Mouse (Mus musculus) c-Kit-negative CD71-positive TER-119-positive erythroid progenitor cells, embryonic 14.5 days (primary cell): ENCODE results near the gene Sirt6.
"Not testable (repeated sequence)": the region's sequence is repeated elsewhere in the genome, so short reads cannot be mapped to it uniquely, and the experiment has no call there.

Source experiments
- DNase-seq: peaks from one replicate; pipeline ENCODE4 v3.0.0-alpha.2; 2013; ENCODE audit warnings: low read depth, low spot score

Sirt6 gene

DNA sequence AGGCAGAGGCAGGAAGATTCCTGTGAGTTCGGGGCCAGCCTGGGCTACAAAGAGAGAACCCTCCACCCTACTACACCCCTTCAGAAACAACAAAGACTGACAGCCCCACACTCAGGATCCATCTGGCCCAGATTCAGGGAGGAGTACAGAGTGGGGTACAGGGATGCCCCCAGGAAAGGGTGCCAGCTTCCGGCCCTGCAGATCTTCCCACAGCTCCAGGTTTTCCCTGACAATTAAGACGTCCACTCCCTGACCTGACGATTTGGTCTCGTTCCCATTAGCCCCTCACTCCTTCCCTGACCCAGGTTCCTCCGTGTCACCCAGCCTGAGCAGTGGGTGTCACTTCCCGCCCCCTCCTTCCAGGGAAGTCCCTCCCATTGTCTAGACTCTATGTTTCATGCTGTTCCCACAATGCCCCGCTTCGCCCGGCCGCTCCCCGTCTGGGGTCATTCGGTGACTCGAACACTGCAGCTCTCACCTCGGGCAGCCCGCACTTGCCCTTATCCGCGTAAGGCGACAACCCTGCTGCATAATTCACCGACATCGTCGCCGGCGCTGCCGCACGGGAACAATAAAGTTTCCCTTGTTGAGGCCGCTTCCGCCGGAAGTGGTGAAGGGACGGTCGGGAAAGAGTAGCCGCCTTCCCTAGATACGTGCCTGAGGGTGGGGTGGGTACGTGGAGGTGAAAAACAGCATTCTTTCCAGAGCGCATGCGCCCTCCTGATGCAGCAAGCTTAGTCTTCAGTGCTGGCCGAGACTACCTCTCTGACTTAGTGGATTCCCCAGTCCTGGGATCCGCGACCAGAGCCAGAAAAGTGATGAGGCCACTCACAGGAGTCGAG, at the start of gene Sirt6:
Gene Sirt6, minus strand, starts transcription at position 804 of the 842 bp plus-strand sequence.
- peak; percentile 85 for DNase-seq

DNA sequence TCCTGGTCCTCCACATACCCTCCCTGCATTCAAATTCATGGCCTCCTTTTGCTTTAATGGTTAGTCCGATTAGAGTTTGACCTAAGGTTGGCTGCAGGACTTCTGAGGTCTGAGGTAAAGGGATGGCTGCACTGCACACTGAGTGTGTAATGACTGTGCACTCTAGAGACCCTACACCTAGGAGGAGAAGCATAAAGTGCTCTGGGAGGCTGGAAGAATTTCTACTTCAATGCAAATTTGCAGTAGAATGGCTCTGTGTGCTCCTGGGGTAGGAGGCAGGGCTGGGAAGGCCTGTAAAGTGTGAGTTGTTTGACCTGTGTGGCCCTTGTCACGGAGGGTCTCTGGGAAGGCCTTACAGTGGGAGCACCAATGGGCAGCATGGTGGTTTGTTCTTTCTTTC, 28.6 kb upstream of the Sirt6 start:
- DNase-seq: no peak

DNA sequence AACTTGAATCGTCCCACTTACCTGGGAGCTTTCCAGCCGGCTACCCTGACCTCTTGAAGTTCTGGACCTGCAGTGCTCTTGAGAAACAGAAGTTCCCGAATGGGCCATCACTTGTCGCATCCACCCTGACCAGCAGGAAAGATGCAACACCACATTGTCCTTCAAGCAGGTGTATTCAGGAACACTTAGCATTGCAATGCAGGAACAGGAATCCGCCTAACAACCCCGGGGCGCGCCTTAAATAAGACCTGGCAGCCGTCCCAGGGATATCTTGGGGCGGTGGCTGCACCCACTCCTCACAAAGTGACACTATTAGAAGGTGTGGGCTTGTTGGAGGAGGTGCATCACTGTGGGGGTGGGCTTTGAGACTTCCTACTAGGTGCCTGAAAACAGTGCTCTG, 27.6 kb upstream of the Sirt6 start:
- DNase-seq: no peak

GRCm38 (mm10) chr10:81648803-81649775, 21.5 kb upstream of the Sirt6 start, which contains the start of gene Gm10778:
Gene Gm10778, plus strand, starts transcription at chr10:81649059.
- peak; percentile 92 for DNase-seq

GRCm38 (mm10) chr10:81646015-81646555, 18.5 kb upstream of the Sirt6 start:
- no peak for DNase-seq

DNA sequence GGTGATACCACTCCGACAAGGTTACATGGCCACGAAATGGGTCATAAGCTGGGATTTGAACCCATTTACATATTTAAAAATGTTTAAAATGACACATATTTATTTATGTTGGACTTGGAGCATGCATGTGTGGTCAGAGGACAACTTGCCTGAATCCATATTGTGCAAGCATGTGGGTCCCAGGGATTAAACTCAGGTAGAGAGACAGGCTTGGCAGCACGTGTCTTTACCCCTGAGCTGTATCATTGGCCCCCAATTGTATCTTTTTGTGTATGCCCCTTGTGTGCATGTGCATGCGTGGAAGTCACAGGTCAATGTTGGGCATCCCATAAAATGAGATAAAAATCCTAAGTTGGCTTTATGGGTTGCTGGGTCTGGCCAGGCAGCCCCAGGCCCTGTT, 17.8 kb upstream of the Sirt6 start:
- no peak for DNase-seq

- DNase-seq: no peak
Measured at GRCm38 (mm10) chr10:81644716-81645115, 17.1 kb upstream of the Sirt6 start.

DNA sequence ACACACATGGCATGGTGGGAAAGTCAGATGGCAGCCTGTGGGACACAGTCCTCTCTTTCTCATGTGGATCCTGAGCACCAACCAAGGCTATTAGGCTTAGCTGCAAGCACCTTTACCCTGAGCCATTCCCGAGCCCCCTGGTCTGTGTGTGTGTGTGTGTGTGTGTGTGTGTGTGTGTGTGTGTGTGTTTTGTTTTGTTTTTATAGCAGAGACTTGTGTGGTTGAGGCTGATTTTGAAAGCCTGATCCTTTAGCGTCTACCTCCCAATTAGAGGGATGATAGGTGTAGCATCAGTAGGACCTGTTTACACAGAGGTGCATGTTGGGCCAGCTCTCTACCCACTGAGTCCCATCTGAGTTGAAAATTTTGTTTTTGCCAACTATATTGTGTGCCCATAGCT, 16.6 kb upstream of the Sirt6 start:
- DNase-seq: no peak

GRCm38 (mm10) chr10:81643449-81644055, 16.0 kb upstream of the Sirt6 start:
- DNase-seq: peak; percentile 75

DNA sequence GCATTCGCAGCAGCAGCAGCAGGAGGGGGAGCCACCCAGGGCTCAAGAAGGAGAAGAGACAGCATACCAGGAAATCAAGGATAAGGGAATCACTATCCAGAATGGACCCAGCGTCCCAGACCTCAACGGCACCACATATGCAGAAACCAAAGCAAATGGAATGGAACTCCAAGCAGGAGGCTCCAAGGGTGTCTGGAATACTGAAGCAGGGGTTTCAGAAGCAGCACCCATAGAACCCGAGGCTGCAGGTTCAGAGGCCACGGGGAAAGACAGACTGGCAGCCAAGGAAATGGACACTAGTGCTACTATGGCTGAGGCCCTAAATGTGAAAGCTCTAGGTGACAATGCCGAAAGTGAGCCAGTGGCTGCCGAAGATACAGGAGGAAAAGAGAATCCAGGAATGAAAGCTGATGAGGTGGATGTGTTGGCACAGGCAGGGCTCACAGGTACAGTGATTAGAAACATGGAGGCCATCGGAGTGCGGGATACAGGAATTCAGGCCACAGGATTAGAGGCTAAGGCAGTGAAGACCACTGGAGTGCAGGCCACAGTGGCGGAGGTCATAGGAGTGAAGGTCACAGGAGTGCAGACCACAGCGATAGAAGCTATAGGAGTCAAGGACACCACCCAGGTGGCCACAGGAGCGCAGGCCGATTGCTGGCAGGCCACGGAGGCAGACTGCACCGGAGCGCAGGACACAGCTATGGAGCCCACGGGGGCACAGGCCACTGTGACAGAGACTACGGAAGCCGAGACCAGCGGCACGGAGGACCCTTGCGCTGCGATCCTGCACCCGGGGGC, 15.3 kb upstream of the Sirt6 start:
- DNase-seq: no peak

DNA sequence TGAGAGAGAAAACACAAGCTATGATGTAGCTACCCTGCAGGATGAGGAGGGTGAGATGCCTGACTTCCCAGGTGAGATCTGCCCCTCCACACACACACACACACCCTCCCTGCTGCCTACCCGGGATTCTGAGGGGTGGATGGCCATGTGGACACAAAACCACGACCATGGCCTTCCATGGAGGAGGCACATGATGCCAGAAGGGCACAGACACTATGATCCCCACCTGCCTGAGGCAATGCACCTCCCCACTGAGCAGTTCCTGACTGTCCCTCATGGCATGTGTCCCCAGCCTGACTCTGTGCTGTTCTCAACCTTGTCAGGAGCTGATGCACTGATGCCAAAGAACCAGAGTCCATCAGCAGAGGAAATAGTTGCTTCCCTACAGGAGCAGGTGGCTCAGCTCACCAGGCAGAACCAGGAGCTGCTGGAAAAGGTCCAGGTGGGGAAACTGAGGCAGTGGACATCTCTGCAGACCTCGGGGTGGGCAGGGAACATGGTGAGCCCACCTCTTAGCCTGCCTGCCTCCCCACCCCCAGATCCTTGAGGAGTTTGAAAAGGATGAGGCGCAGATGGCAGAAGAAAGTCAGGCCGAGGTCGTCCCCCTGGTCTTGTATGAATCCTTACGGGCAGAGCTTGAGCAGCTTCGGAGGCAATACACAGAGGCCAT, 14.5 kb upstream of the Sirt6 start:
- DNase-seq: no peak

DNA sequence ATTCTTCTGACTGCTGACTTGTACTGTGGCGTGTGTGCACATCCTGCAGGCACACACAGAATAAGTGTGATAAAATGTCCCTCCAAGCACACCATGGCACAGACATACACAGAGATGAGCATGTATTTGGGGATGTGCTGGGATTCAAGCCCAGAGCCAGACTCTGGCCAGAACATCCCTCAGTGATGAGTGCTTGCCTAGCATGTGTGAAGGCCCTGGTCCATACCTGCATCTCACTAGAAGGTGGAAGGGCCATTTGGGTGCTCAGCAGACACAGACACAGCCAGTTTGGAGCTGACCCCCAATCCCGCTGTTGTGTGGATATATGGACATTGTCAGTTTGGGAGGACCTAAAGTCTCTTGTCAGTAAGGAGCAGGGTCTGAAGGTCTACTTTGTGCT, 14.0 kb upstream of the Sirt6 start:
- DNase-seq: no peak

DNA sequence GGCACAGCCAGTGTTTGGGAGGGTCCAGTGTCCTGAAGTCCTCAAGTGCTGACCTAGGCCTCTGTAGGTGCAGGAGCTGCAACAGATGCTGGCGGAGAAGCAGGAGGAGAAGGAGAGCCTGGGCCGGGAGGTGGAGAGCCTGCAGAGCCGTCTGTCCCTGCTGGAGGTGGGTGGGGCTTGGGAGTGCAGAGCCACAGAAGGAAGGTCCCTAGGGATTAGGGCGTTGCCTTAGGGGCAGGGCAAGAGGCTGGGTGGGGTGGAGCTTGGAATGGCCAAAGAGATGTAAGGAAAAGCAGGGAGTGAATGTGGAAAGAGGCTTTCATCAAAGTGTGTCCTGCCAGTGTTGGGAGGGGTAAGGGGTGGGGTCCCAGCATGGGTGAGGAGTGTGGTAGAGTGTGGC, 13.2 kb upstream of the Sirt6 start:
- not testable (repeated sequence) for DNase-seq

- no peak for DNase-seq
Measured at GRCm38 (mm10) chr10:81638101-81638500, 10.5 kb upstream of the Sirt6 start.

- DNase-seq: no peak
Measured at GRCm38 (mm10) chr10:81636338-81636737, 8.7 kb upstream of the Sirt6 start.

- peak; percentile 76 for DNase-seq
Measured at GRCm38 (mm10) chr10:81633253-81634099, 5.9 kb upstream of the Sirt6 start.

DNA sequence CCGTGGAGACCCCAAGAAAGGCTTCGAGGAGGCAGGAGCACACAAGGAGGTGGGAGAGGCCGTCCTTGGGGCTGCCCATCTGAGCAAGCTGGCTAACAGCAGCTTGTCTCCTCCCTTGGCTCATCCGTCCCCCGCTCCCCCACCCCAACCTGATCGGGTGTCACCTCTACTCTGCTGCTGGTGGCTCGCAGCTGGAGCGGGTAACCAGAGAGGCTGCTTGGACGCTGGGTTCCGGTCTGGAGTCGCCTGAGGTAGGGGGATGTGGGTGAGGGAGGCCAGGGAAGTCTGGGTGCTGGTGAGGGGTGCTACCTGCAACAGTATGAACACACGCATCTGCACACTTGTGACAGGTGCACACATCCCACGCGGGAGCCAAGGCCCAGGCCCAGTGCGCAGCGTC, 793 bp upstream of the Sirt6 start, which contains the start of gene Ankrd24:
Gene Ankrd24, plus strand, starts transcription at position 151 of the 400 bp plus-strand sequence.
- DNase-seq: no peak

DNA sequence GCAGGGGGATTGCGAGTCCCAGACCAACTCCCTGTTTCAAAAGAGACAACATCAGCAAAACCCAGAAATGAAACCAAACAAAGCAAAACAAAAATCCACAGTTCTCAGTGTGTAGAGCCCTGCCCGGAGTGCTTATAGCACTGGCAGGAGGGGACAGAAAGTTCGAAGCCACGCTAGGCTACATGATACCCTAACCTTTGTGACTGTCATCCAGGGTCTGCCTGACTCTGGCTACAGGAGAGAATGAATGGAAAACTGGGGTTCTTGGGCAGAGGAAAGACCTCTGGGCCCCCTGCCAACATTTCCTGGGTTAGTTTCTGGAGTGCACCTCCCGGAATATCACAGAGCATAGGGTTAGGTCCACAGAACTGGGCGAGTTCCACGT, 231 bp upstream of the Sirt6 start:
- no peak for DNase-seq
